Mouse (Mus musculus): Measurements from ENCODE around the gene Ifnb1. TPM values are rescaled to one million over a fixed set of nuclear protein-coding genes. Genes with fewer than 3 reads are reported as not detected.

The Ifnb1 gene
- total and polyA plus RNA-seq, 3 experiments = not detected

DNA sequence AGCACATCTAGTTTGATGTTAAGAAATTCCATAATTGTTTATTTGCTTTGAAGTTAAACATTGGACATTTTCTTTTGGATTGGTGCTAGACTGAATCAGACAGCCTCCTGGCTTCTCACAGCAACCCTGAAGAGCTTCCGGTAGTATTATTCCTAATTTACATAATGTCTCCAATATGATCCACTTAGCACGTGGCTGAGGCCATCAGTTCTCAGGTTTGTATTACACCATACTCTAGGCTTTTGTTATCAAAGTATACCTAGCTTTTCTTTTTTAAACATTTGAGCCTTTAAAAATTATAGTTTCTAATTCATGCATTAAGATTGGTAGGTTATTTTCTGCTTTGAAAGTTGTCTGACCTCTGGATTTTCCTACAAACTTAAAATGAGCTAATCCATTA lies 7.3 kb downstream of the Ifnb1 start:
- ATAC-seq (ENCODE audit: extremely low read depth, insufficient number of reproducible peaks, low FRiP score, poor library complexity, severe bottlenecking) = no peak
- no peaks in the 10 kb centered on the region for H3K4me1 ChIP-seq (ENCODE audit: insufficient read depth, low read depth, low read length)

DNA sequence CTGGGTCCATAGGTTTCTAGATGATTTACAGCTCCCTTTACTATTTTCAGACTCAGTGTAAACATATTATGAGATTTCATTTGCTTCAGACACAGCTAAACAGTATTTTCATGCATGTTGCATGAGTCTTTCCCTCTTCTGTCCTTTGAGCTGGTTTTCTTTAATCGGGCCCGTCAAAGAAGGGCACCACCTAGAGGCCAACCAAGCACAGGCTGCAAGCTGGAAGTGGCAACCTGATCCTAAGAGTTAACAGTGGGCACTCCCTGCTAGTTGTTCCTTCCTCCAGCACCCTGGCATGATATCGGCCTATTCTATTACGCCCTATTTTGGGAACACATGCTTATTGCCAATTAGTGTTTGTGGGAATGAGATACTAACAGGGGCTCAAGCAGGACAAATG lies 8.2 kb downstream of the Ifnb1 start:
- no peak for DNase-seq (ENCODE audit: low spot score)

More for the DNA sequence above, 7.3 kb downstream of the Ifnb1 start:
- no peak for DNase-seq (ENCODE audit: low spot score)
- no peaks in the 10 kb centered on the region for H3K9me3 ChIP-seq (replicated peaks)
- no peaks in the 10 kb centered on the region for H3K36me3 ChIP-seq (replicated peaks)
- H3K27me3 ChIP-seq (ENCODE audit: insufficient read depth, low read length) = peaks cover 3% of the 10 kb centered on the region; the same call in 1 of the 2 replicates
- TF ChIP-seq TAL1 (conservative IDR thresholded peaks at IDR 0.05; ENCODE audit: low read depth, low read length) (no peak), CTCF (IDR thresholded peaks at IDR 0.05; ENCODE audit: low read depth, low read length) (no peak), POLR2AphosphoS5 (IDR thresholded peaks at IDR 0.05; ENCODE audit: insufficient replicate concordance, low read depth, low read length) (no peak), GATA1 (IDR thresholded peaks at IDR 0.05; ENCODE audit: borderline replicate concordance, low read length) (no peak), GATA2 (IDR thresholded peaks at IDR 0.05; ENCODE audit: borderline replicate concordance, low read depth, low read length) (no peak)
- H3K4me3 ChIP-seq (ENCODE audit: low read depth, low read length) = no peak overlapping the region

DNA sequence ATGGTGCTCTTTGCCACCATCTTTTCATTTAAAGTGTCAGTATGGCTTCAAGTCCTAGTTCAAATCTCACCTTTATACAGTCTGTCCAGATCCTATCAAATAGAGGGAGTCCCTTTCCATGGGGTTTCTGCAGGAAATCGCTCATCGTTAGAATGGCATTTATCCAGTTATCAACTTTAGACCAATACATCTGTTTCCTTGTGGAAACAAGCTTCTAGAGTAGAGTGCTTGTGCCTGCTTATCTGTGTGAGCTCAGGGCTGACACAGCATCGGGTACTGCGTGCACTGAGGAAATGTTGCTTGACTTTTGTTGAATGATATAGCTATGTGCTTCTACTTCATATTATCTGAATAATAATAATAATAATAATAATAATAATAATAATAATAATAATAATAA lies 8.8 kb downstream of the Ifnb1 start:
- Histone ChIP-seq H3K27me3 (ENCODE audit: insufficient read depth, low read length) (no peaks in the 10 kb centered on the region), H3K4me1 (ENCODE audit: insufficient read depth, low read depth, low read length) (no peaks in the 10 kb centered on the region), H3K9me3 (replicated peaks) (no peaks in the 10 kb centered on the region), H3K36me3 (replicated peaks) (no peaks in the 10 kb centered on the region), H3K4me3 (ENCODE audit: low read depth, low read length) (no peak overlapping the region)
- TF ChIP-seq GATA2 (IDR thresholded peaks at IDR 0.05; ENCODE audit: borderline replicate concordance, low read depth, low read length) (no peak), TAL1 (conservative IDR thresholded peaks at IDR 0.05; ENCODE audit: low read depth, low read length) (no peak), CTCF (IDR thresholded peaks at IDR 0.05; ENCODE audit: low read depth, low read length) (no peak), GATA1 (IDR thresholded peaks at IDR 0.05; ENCODE audit: borderline replicate concordance, low read length) (no peak), POLR2AphosphoS5 (IDR thresholded peaks at IDR 0.05; ENCODE audit: insufficient replicate concordance, low read depth, low read length) (no peak)
- no peak for ATAC-seq (ENCODE audit: extremely low read depth, insufficient number of reproducible peaks, low FRiP score, poor library complexity, severe bottlenecking)
- no peak for DNase-seq (ENCODE audit: low spot score)

More for the DNA sequence above, 8.2 kb downstream of the Ifnb1 start:
- H3K9me3 ChIP-seq (replicated peaks) = no peaks in the 10 kb centered on the region
- no peak for TF ChIP-seq POLR2AphosphoS5 (IDR thresholded peaks at IDR 0.05; ENCODE audit: insufficient replicate concordance, low read depth, low read length)
- no peak for TF ChIP-seq GATA2 (IDR thresholded peaks at IDR 0.05; ENCODE audit: borderline replicate concordance, low read depth, low read length)
- TF ChIP-seq TAL1 (conservative IDR thresholded peaks at IDR 0.05; ENCODE audit: low read depth, low read length) = no peak
- no peak for TF ChIP-seq CTCF (IDR thresholded peaks at IDR 0.05; ENCODE audit: low read depth, low read length)
- no peak for TF ChIP-seq GATA1 (IDR thresholded peaks at IDR 0.05; ENCODE audit: borderline replicate concordance, low read length)
- H3K36me3 ChIP-seq (replicated peaks) = no peaks in the 10 kb centered on the region
- H3K4me1 ChIP-seq (ENCODE audit: insufficient read depth, low read depth, low read length) = no peaks in the 10 kb centered on the region
- ATAC-seq (ENCODE audit: extremely low read depth, insufficient number of reproducible peaks, low FRiP score, poor library complexity, severe bottlenecking) = no peak
- no peak overlapping the region for H3K4me3 ChIP-seq (ENCODE audit: low read depth, low read length)
- 0 out of 2 replicates have a peak, but pooled peaks cover under 1% of the 10 kb centered on the region for H3K27me3 ChIP-seq (ENCODE audit: insufficient read depth, low read length)

DNA sequence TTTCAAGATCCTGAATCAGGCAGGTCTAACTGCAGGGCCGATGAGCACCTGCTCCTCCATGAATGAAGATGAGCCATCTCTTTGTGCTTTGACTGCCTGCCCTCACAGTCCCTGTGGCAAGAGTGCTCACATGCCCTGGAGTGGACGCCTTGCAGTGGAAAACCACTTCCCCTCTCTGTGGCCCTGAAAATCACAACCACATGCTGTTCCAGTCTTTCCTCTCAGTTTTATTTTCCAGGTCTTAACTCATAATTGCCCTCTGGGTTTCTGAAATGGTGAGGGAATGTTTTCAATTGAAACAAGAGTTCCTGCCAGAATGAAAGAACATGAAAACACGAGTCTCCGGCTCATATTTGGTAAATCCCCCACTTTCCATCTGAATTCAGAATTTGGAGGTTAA lies 18.8 kb downstream of the Ifnb1 start:
- Histone ChIP-seq H3K27me3 (ENCODE audit: insufficient read depth, low read length) (0 out of 2 replicates have a peak, but pooled peaks cover 3% of the 10 kb centered on the region), H3K36me3 (replicated peaks) (no peaks in the 10 kb centered on the region), H3K9me3 (replicated peaks) (no peaks in the 10 kb centered on the region), H3K4me3 (ENCODE audit: low read depth, low read length) (no peak overlapping the region), H3K4me1 (ENCODE audit: insufficient read depth, low read depth, low read length) (no peaks in the 10 kb centered on the region)
- no peak for TF ChIP-seq POLR2AphosphoS5 (IDR thresholded peaks at IDR 0.05; ENCODE audit: insufficient replicate concordance, low read depth, low read length)
- no peak for TF ChIP-seq GATA1 (IDR thresholded peaks at IDR 0.05; ENCODE audit: borderline replicate concordance, low read length)
- no peak for TF ChIP-seq GATA2 (IDR thresholded peaks at IDR 0.05; ENCODE audit: borderline replicate concordance, low read depth, low read length)
- no peak for TF ChIP-seq TAL1 (conservative IDR thresholded peaks at IDR 0.05; ENCODE audit: low read depth, low read length)
- TF ChIP-seq CTCF (IDR thresholded peaks at IDR 0.05; ENCODE audit: low read depth, low read length) = no peak
- ATAC-seq (ENCODE audit: extremely low read depth, insufficient number of reproducible peaks, low FRiP score, poor library complexity, severe bottlenecking) (no peak), DNase-seq (ENCODE audit: low spot score) (no peak)

DNA sequence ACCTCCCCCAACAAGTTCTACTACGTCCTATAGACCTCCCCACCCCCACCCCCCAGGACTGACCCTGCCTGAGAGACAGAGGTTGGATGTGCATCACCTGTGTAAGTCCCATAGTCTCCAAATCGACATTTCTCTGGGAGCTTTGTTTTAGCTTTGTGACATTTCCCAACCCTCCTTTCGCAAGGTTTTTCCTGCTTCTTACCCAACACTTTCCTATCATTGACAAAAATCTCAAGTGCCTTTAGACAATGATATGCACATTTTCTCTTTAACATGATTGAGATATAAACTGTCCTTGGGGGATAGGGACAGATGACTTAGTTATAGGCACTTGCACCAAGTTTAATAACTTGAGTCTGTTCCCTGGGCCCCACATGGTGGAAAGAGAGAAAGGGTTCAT lies 21.3 kb downstream of the Ifnb1 start:
- no peak for DNase-seq (ENCODE audit: low spot score)
- ATAC-seq (ENCODE audit: extremely low read depth, insufficient number of reproducible peaks, low FRiP score, poor library complexity, severe bottlenecking) = no peak
- H3K27me3 ChIP-seq (ENCODE audit: insufficient read depth, low read length) = 0 out of 2 replicates have a peak, but pooled peaks cover 3% of the 10 kb centered on the region

DNA sequence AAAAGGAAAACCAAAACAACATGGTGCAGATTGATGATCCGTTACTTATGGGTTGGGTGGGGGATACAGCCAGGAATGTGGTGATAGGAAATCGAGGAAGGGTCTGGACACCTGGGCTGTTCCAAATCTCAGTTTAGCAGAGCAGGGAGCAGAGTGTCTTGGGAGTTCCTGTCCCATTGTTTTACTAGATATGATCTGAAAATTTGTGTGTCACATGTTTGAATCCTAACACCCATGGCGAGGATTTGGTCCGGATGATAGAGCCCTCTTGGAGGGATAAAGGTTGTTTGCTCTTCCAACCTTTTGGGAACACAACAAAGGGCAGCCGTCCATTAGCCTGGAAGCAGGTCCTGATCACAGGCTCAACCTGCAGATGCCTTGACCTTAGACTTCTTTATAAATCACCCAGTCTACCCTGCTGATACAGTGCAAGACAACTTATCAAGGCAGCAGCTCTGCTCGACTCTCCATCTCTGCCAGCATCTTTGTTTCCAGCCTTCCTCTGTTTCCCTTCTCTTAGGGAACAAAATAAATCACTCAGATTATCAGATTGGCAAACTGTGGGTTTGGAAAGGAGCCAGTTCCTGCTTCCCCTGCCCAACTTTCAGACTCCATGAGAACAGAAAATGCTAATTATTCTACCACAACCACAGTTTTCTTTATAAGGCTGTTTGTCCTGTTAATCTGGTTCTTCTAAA lies 26.1 kb downstream of the Ifnb1 start:
- H3K27me3 ChIP-seq (ENCODE audit: insufficient read depth, low read length) = 0 out of 2 replicates have a peak, but pooled peaks cover 3% of the 10 kb centered on the region
- ATAC-seq (ENCODE audit: extremely low read depth, insufficient number of reproducible peaks, low FRiP score, poor library complexity, severe bottlenecking) = no peak

More for the DNA sequence above, 21.3 kb downstream of the Ifnb1 start:
- no peaks in the 10 kb centered on the region for H3K4me1 ChIP-seq (ENCODE audit: insufficient read depth, low read depth, low read length)
- H3K36me3 ChIP-seq (replicated peaks) = no peaks in the 10 kb centered on the region
- no peaks in the 10 kb centered on the region for H3K9me3 ChIP-seq (replicated peaks)
- TF ChIP-seq GATA2 (IDR thresholded peaks at IDR 0.05; ENCODE audit: borderline replicate concordance, low read depth, low read length) (no peak), POLR2AphosphoS5 (IDR thresholded peaks at IDR 0.05; ENCODE audit: insufficient replicate concordance, low read depth, low read length) (no peak), TAL1 (conservative IDR thresholded peaks at IDR 0.05; ENCODE audit: low read depth, low read length) (no peak), CTCF (IDR thresholded peaks at IDR 0.05; ENCODE audit: low read depth, low read length) (no peak), GATA1 (IDR thresholded peaks at IDR 0.05; ENCODE audit: borderline replicate concordance, low read length) (no peak)
- no peak overlapping the region for H3K4me3 ChIP-seq (ENCODE audit: low read depth, low read length)

More for the DNA sequence above, 26.1 kb downstream of the Ifnb1 start:
- no peaks in the 10 kb centered on the region for H3K36me3 ChIP-seq (replicated peaks)
- no peak for TF ChIP-seq POLR2AphosphoS5 (IDR thresholded peaks at IDR 0.05; ENCODE audit: insufficient replicate concordance, low read depth, low read length)
- no peak for TF ChIP-seq TAL1 (conservative IDR thresholded peaks at IDR 0.05; ENCODE audit: low read depth, low read length)
- no peak for TF ChIP-seq CTCF (IDR thresholded peaks at IDR 0.05; ENCODE audit: low read depth, low read length)
- no peak for TF ChIP-seq GATA2 (IDR thresholded peaks at IDR 0.05; ENCODE audit: borderline replicate concordance, low read depth, low read length)
- no peak for TF ChIP-seq GATA1 (IDR thresholded peaks at IDR 0.05; ENCODE audit: borderline replicate concordance, low read length)
- no peak overlapping the region for H3K4me3 ChIP-seq (ENCODE audit: low read depth, low read length)
- no peak for DNase-seq (ENCODE audit: low spot score)
- H3K4me1 ChIP-seq (ENCODE audit: insufficient read depth, low read depth, low read length) = no peaks in the 10 kb centered on the region
- H3K9me3 ChIP-seq (replicated peaks) = no peaks in the 10 kb centered on the region
